Mouse (Mus musculus) MEL (cell line): Measurements from ENCODE around the gene Cct8l1.

Experiments used
- CTCF ChIP-seq, 3 experiments: IDR thresholded peaks in 2 of 3; conservative IDR thresholded peaks in 1 of 3; 2 replicates each; pipeline ENCODE4 v1.5.1; 2011 to 2012; ENCODE audit warnings: low read length in 3 of 3, low read depth in 2 of 3, mild to moderate bottlenecking in 2 of 3, improper control_type of control experiment in 1 of 3, inconsistent platforms in 1 of 3, mixed read lengths in 1 of 3, moderate library complexity in 1 of 3; ENCODE audit not compliant: control insufficient read depth in 1 of 3, insufficient read depth in 1 of 3, poor library complexity in 1 of 3, severe bottlenecking in 1 of 3
- ELF1 ChIP-seq: IDR thresholded peaks from 2 replicates; pipeline ENCODE4 v1.6.1; 2014; ENCODE audit warnings: low read depth, mild to moderate bottlenecking, inconsistent platforms, low read length, improper control_type of control experiment, moderate library complexity
- GATA1 ChIP-seq: IDR thresholded peaks from 2 replicates; pipeline ENCODE4 v1.6.1; 2011; ENCODE audit warnings: low read depth, low read length, improper control_type of control experiment
- KAT2A ChIP-seq: conservative IDR thresholded peaks from 2 replicates; pipeline ENCODE4 v1.6.1; 2012; ENCODE audit warnings: low read depth, low read length, improper control_type of control experiment, inconsistent platforms
- MYC ChIP-seq: IDR thresholded peaks from 2 replicates; pipeline ENCODE4 v1.6.1; 2011; ENCODE audit warnings: low read depth, mild to moderate bottlenecking, low read length, improper control_type of control experiment, moderate library complexity
- POLR2A ChIP-seq, 2 experiments: IDR thresholded peaks; 2 replicates each; pipeline ENCODE4 v1.6.1; 2011 to 2012; ENCODE audit warnings: low read length in 2 of 2, mild to moderate bottlenecking in 2 of 2, control low read depth in 1 of 2, improper control_type of control experiment in 1 of 2, low read depth in 1 of 2, moderate library complexity in 1 of 2; ENCODE audit not compliant: control insufficient read depth in 1 of 2, insufficient read depth in 1 of 2, poor library complexity in 1 of 2
- POLR2AphosphoS2 ChIP-seq: IDR thresholded peaks from 2 replicates; pipeline ENCODE4 v1.6.1; 2011; ENCODE audit warnings: low read length, improper control_type of control experiment
- TBP ChIP-seq: IDR thresholded peaks from 2 replicates; pipeline ENCODE4 v1.8.0; 2011; ENCODE audit warnings: low read depth, low read length, improper control_type of control experiment
- UBTF ChIP-seq: IDR thresholded peaks from 2 replicates; pipeline ENCODE4 v1.6.1; 2012; ENCODE audit warnings: low read depth, mild to moderate bottlenecking, inconsistent platforms, low read length, improper control_type of control experiment, moderate library complexity, borderline replicate concordance; ENCODE audit not compliant: insufficient read depth
- USF2 ChIP-seq, 2 experiments: IDR thresholded peaks; 2 replicates each; pipeline ENCODE4 v1.6.1; 2011 to 2012; ENCODE audit warnings: improper control_type of control experiment in 2 of 2, low read length in 2 of 2, borderline replicate concordance in 1 of 2, inconsistent platforms in 1 of 2, low read depth in 1 of 2, mild to moderate bottlenecking in 1 of 2; ENCODE audit not compliant: insufficient read depth in 1 of 2
- ZC3H11A ChIP-seq: IDR thresholded peaks from 2 replicates; pipeline ENCODE4 v1.6.1; 2012; ENCODE audit warnings: low read depth, mild to moderate bottlenecking, inconsistent platforms, low read length, improper control_type of control experiment
- ZNF384 ChIP-seq: IDR thresholded peaks from 2 replicates; pipeline ENCODE4 v1.6.1; 2012; ENCODE audit warnings: low read depth, mild to moderate bottlenecking, inconsistent platforms, low read length, improper control_type of control experiment

GRCm38 (mm10) chr5:25540412-25540811 is 24.5 kb downstream of the Cct8l1 start:
- no peak for TF ChIP-seq CTCF (IDR thresholded peaks at IDR 0.05 in 2 of 3, conservative IDR thresholded peaks at IDR 0.05 in 1 of 3; ENCODE audit: control insufficient read depth in 1 of 3, insufficient read depth in 1 of 3, low read depth in 2 of 3, low read length in 3 of 3, poor library complexity in 1 of 3, severe bottlenecking in 1 of 3)
- no peak for TF ChIP-seq MYC
- no peak for TF ChIP-seq ZNF384
- TF ChIP-seq ELF1, result no peak
- TF ChIP-seq ZC3H11A, result no peak
- no peak for TF ChIP-seq UBTF
- no peak for TF ChIP-seq POLR2AphosphoS2
- no peak for TF ChIP-seq KAT2A
- no peak for TF ChIP-seq TBP
- no peak for TF ChIP-seq POLR2A (IDR thresholded peaks at IDR 0.05; ENCODE audit: control insufficient read depth in 1 of 2, insufficient read depth in 1 of 2, low read depth in 1 of 2, low read length in 2 of 2, poor library complexity in 1 of 2)
- TF ChIP-seq USF2 (IDR thresholded peaks at IDR 0.05; ENCODE audit: borderline replicate concordance in 1 of 2, insufficient read depth in 1 of 2, low read depth in 1 of 2, low read length in 2 of 2), result no peak
- no peak for TF ChIP-seq GATA1
